Mouse (Mus musculus) naive thymus-derived CD4-positive, alpha-beta T cell, adult 2 months (primary cell): ENCODE results near the gene Prss50.

Source experiments
- DNase-seq: peaks from one replicate; pipeline ENCODE4 v3.0.0-alpha.2; 2011; ENCODE audit warnings: low read depth

Gene Prss50

GRCm38 (mm10) chr9:110874660-110875191 lies 17.0 kb downstream of the Prss50 start:
- no peak for DNase-seq

- peak; percentile 21 for DNase-seq
These were observed 17.5 kb downstream of the Prss50 start for GRCm38 (mm10) chr9:110875288-110875695.

GRCm38 (mm10) chr9:110877353-110877752 lies 19.6 kb downstream of the Prss50 start:
- DNase-seq = peak; percentile 35

GRCm38 (mm10) chr9:110877888-110878287 lies 20.1 kb downstream of the Prss50 start:
- DNase-seq = no peak

- DNase-seq = peak; percentile 60
These were observed 21.6 kb downstream of the Prss50 start, which contains the start of gene Als2cl for GRCm38 (mm10) chr9:110879191-110879920. Gene Als2cl, plus strand, starts transcription at chr9:110879870.

GRCm38 (mm10) chr9:110879998-110880561 lies 22.3 kb downstream of the Prss50 start, which contains the start of gene Tmie:
Gene Tmie, minus strand, starts transcription at chr9:110880113.
- DNase-seq = peak; percentile 89

GRCm38 (mm10) chr9:110880772-110881171 lies 23.0 kb downstream of the Prss50 start:
- DNase-seq = peak; percentile 30

GRCm38 (mm10) chr9:110881953-110882352 lies 24.2 kb downstream of the Prss50 start:
- peak; percentile 46 for DNase-seq

GRCm38 (mm10) chr9:110887388-110888303 lies 29.9 kb downstream of the Prss50 start:
- peak; percentile 74 for DNase-seq

GRCm38 (mm10) chr9:110888935-110889334 lies 31.2 kb downstream of the Prss50 start:
- no peak for DNase-seq

- peak; percentile 57 for DNase-seq
These were observed 32.4 kb downstream of the Prss50 start for GRCm38 (mm10) chr9:110890026-110890783.

GRCm38 (mm10) chr9:110891077-110891828 lies 33.5 kb downstream of the Prss50 start:
- DNase-seq = peak; percentile 66

GRCm38 (mm10) chr9:110892552-110892951 lies 34.8 kb downstream of the Prss50 start:
- no peak for DNase-seq

- DNase-seq = no peak
These were observed 35.7 kb downstream of the Prss50 start for GRCm38 (mm10) chr9:110893429-110893828.

GRCm38 (mm10) chr9:110895507-110895906 lies 37.7 kb downstream of the Prss50 start:
- peak; percentile 72 for DNase-seq

- no peak for DNase-seq
These were observed 38.2 kb downstream of the Prss50 start for GRCm38 (mm10) chr9:110895994-110896393.

- peak; percentile 91 for DNase-seq
These were observed 38.8 kb downstream of the Prss50 start for GRCm38 (mm10) chr9:110896595-110896994.

GRCm38 (mm10) chr9:110899451-110900008 lies 41.8 kb downstream of the Prss50 start:
- no peak for DNase-seq

GRCm38 (mm10) chr9:110901204-110901603 lies 43.4 kb downstream of the Prss50 start:
- no peak for DNase-seq

- no peak for DNase-seq
These were observed 44.5 kb downstream of the Prss50 start for GRCm38 (mm10) chr9:110902271-110902670.
